Mouse (Mus musculus) intestine, postnatal 0 days (tissue): ENCODE measurements at regions not wholly inside any gene's neighbourhood (a gene's known extent, or its start where the extent isn't known, plus 50 kb on each side); places are given as distances from the start of the nearest gene placed in this dataset.

Source experiments
- ATAC-seq: fragments of 200-750 bp; cut with Nextera tagmentation; 2 replicates; pipeline ENCODE4 v1.8.0; 2017; ENCODE audit warnings: mild to moderate bottlenecking, moderate TSS enrichment, moderate library complexity
- H3K27ac ChIP-seq: fragments of 300-500 bp; sonication (generic); 2 replicates; pipeline ENCODE4 v1.5.1; 2014; ENCODE audit warnings: mild to moderate bottlenecking, low read depth, low read length, moderate library complexity
- H3K27me3 ChIP-seq: fragments of 300-500 bp; sonication (generic); replicated peaks from 2 replicates; pipeline ENCODE4 v1.6.1; 2014; ENCODE audit warnings: low read length, mixed read lengths; ENCODE audit not compliant: control insufficient read depth, insufficient read depth
- H3K36me3 ChIP-seq: fragments of 300-500 bp; sonication (generic); 2 replicates; pipeline ENCODE4 v1.6.1; 2014; ENCODE audit warnings: mild to moderate bottlenecking, moderate library complexity; ENCODE audit not compliant: control insufficient read depth, insufficient read depth
- H3K4me1 ChIP-seq: fragments of 300-500 bp; sonication (generic); replicated peaks from 2 replicates; pipeline ENCODE4 v1.6.1; 2014; ENCODE audit warnings: antibody characterized with exemption, low read length, mixed read lengths; ENCODE audit not compliant: control insufficient read depth, insufficient read depth
- H3K4me2 ChIP-seq: fragments of 300-500 bp; sonication (generic); replicated peaks from 2 replicates; pipeline ENCODE4 v1.6.1; 2014; ENCODE audit warnings: low read depth, mild to moderate bottlenecking, moderate library complexity
- H3K4me3 ChIP-seq: fragments of 300-500 bp; sonication (generic); 2 replicates; pipeline ENCODE4 v1.5.1; 2014; ENCODE audit warnings: low read depth, low read length
- H3K9ac ChIP-seq: fragments of 300-500 bp; sonication (generic); 2 replicates; pipeline ENCODE4 v1.6.1; 2014; ENCODE audit warnings: mild to moderate bottlenecking, low read depth, low read length
- H3K9me3 ChIP-seq: fragments of 300-500 bp; sonication (generic); 2 replicates; pipeline ENCODE4 v1.6.1; 2016; ENCODE audit warnings: mixed run types; ENCODE audit not compliant: control insufficient read depth
- CTCF ChIP-seq: sonication (generic); IDR thresholded peaks from 2 replicates; pipeline ENCODE4 v1.5.1; 2016; ENCODE audit warnings: low read depth, mild to moderate bottlenecking, control low read depth, antibody characterized with exemption, moderate library complexity
- WGBS: fragments of 180-500 bp; shearing (Covaris S2); extraction: QIAGEN DNeasy Blood & Tissue Kit; methylation state at CpG from one replicate; pipeline ENCODE4 v1.1.7; 2014; 5-methylcytosine and 5-hydroxymethylcytosine counted together

DNA sequence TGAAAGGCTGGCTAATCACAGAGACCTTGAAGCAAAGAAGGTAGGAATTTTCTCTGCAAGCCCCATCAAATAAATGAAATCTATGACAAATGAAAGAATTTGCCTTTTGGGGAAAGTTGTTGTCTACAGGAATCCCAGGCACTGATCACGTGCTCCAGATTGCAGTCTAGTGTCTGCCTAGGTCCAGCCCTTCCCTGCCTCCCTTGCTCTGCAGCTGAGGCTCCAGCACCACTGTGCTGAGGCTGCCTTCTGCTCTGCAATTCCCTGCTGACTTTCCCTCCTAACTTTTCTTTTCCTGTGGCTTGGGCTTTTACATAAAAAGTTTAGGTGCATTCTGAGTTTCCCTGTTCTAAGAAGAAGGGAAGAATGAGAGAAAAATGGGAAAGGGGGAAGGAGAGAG, 653.6 kb downstream of the Bcl11a start:
- no peak overlapping the region for H3K4me2 ChIP-seq
- no peaks in the 10 kb centered on the region for H3K27me3 ChIP-seq
- no peak overlapping the region for H3K27ac ChIP-seq
- TF ChIP-seq CTCF: no peak
- no peaks in the 10 kb centered on the region for H3K4me1 ChIP-seq
- H3K4me3 ChIP-seq: no peak overlapping the region
- WGBS: 11% methylated on average over 1 of the region's 1 CpGs
- no peak for ATAC-seq
- H3K36me3 ChIP-seq: no peaks in the 10 kb centered on the region
- H3K9me3 ChIP-seq: no peaks in the 10 kb centered on the region
- H3K9ac ChIP-seq: no peak overlapping the region

DNA sequence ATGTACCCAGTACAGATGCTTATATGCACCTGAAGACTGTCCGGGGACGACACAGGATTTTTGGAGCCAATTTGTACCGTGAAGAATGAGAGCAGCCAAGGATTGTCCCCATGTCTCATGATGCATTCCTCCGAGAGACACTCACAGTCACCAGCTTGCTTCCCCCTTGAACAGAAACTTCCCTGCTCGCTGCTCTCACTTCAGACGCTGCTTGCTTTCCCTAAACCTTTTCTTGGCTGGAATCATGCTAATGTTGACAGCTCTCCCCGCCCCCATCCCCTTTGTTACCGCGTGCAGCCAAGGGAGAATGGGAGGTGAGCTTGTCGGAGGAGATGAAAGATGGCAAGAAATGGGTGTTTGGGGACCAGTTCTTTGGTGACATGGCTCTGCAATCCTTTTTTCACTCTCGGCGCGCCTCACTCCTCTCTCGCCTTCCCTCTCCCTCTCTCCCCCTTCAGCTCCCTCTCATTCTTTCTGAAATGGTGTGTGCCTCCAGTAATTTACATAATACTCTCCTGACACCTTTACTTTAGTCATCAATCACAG, 661.9 kb downstream of the Bcl11a start:
- no peaks in the 10 kb centered on the region for H3K9me3 ChIP-seq
- WGBS: 29% methylated on average over 14 of the region's 14 CpGs
- H3K9ac ChIP-seq: no peak overlapping the region
- no peak overlapping the region for H3K4me3 ChIP-seq
- H3K36me3 ChIP-seq: no peaks in the 10 kb centered on the region
- ATAC-seq: no peak
- no peak overlapping the region for H3K27ac ChIP-seq
- no peak for TF ChIP-seq CTCF
- H3K4me2 ChIP-seq: peak overlapping the region; percentile 27; the same call in 1 of the 2 replicates
- no peaks in the 10 kb centered on the region for H3K4me1 ChIP-seq
- no peaks in the 10 kb centered on the region for H3K27me3 ChIP-seq

- H3K4me3 ChIP-seq: no peak overlapping the region
- 74% methylated on average over 2 of the region's 2 CpGs for WGBS
- TF ChIP-seq CTCF: no peak
- H3K27me3 ChIP-seq: no peaks in the 10 kb centered on the region
- ATAC-seq: no peak
- H3K4me1 ChIP-seq: no peaks in the 10 kb centered on the region
- H3K9ac ChIP-seq: no peak overlapping the region
- H3K4me2 ChIP-seq: no peak overlapping the region
- H3K9me3 ChIP-seq: no peaks in the 10 kb centered on the region
- H3K36me3 ChIP-seq: no peaks in the 10 kb centered on the region
- H3K27ac ChIP-seq: no peak overlapping the region
Observed at GRCm38 (mm10) chr11:24740466-24740865, 662.6 kb downstream of the Bcl11a start.

- no peak overlapping the region for H3K4me2 ChIP-seq
- H3K4me1 ChIP-seq: no peaks in the 10 kb centered on the region
- H3K9ac ChIP-seq: no peak overlapping the region
- H3K9me3 ChIP-seq: no peaks in the 10 kb centered on the region
- H3K36me3 ChIP-seq: no peaks in the 10 kb centered on the region
- ATAC-seq: no peak
- TF ChIP-seq CTCF: no peak
- H3K27ac ChIP-seq: no peak overlapping the region
- no peak overlapping the region for H3K4me3 ChIP-seq
- WGBS: 74% methylated on average over 8 of the region's 8 CpGs
- no peaks in the 10 kb centered on the region for H3K27me3 ChIP-seq
Observed at GRCm38 (mm10) chr11:24742561-24742960, 664.7 kb downstream of the Bcl11a start.

- no peaks in the 10 kb centered on the region for H3K9me3 ChIP-seq
- WGBS: 70% methylated on average over 1 of the region's 1 CpGs
- H3K27ac ChIP-seq: no peak overlapping the region
- no peaks in the 10 kb centered on the region for H3K36me3 ChIP-seq
- ATAC-seq: no peak
- no peaks in the 10 kb centered on the region for H3K4me1 ChIP-seq
- no peak overlapping the region for H3K4me3 ChIP-seq
- peak; percentile 17; the same call in 1 of the 2 replicates for TF ChIP-seq CTCF
- H3K9ac ChIP-seq: no peak overlapping the region
- H3K4me2 ChIP-seq: no peak overlapping the region
- H3K27me3 ChIP-seq: no peaks in the 10 kb centered on the region
Observed at GRCm38 (mm10) chr11:24743439-24743838, 665.6 kb downstream of the Bcl11a start.

- Histone ChIP-seq H3K4me3 (no peak overlapping the region), H3K9me3 (no peaks in the 10 kb centered on the region), H3K4me1 (no peaks in the 10 kb centered on the region), H3K9ac (no peak overlapping the region), H3K36me3 (no peaks in the 10 kb centered on the region), H3K4me2 (no peak overlapping the region), H3K27ac (no peak overlapping the region), H3K27me3 (no peaks in the 10 kb centered on the region)
- 57% methylated on average over 4 of the region's 4 CpGs for WGBS
- ATAC-seq: no peak
- TF ChIP-seq CTCF: no peak
Observed at GRCm38 (mm10) chr11:24745841-24746240, 668.0 kb downstream of the Bcl11a start.
